Mouse (Mus musculus): ENCODE measurements around the gene Rraga. TPM values are rescaled to one million over a fixed set of nuclear protein-coding genes. Genes with fewer than 3 reads are reported as not detected.

Rraga gene
- polyA plus RNA-seq (2012): 59.2 and 74.1 TPM in 2 replicates

DNA sequence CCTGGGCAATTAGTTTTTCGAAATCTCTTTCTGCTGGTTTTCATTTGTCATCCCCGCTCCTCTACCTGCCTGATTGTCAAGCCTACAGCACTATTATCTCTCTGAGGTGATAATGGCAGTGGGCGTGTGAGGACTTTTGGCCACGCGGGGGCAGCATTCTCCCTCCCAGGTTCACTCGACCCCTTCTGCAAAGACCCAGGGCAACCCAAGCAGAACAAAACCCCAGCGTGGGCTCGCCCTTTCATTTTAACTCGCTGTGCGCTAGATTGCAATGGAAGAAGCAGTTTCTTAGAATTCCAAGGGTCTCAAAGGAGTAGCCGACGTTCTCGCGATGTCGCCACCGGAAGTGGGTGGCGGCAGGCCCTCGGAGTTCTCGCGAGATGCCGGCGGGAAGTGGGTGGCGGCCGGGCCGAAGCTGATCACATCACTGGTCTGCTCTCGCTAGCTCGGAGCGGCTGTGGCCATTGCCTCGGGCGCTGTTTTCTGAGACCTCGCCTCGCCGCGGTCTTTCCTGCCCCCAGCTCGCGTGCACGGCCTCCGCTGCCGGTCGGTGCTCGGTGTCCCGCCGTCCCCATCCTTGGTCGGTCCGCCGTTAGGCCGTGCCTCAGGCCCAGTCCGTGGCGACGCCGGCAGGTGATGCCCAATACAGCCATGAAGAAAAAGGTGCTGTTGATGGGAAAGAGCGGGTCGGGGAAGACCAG lies at the start of gene Rraga:
Rraga (plus strand) TSS at position 386 of the 701 bp plus-strand sequence.
- no peak for TF ChIP-seq GATA1 (IDR thresholded peaks at IDR 0.05; ENCODE audit: low read length)

GRCm38 (mm10) chr4:86527162-86528136 lies 48.0 kb upstream of the Rraga start:
- no peak for TF ChIP-seq GATA1 (IDR thresholded peaks at IDR 0.05; ENCODE audit: low read length)

DNA sequence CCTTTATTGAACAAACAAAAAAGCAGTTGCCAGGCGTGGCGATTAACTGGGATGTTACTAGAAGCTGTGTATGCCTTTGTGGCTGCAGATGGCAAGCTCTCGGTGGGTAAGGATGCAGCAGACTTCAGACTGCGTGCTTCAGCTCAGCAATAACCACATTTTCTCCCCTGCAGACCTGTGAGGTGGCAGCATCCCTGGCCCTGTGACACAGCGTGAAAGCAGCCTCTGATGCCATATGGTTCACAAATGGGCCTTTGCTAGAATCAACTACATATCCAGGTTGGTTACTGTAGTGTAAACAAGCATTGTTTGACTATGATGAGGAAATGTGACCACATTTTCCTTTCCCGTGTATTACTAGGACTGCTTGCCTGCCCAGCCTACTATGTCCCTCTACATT lies 46.3 kb upstream of the Rraga start:
- no peak for TF ChIP-seq GATA1 (IDR thresholded peaks at IDR 0.05; ENCODE audit: low read length)

DNA sequence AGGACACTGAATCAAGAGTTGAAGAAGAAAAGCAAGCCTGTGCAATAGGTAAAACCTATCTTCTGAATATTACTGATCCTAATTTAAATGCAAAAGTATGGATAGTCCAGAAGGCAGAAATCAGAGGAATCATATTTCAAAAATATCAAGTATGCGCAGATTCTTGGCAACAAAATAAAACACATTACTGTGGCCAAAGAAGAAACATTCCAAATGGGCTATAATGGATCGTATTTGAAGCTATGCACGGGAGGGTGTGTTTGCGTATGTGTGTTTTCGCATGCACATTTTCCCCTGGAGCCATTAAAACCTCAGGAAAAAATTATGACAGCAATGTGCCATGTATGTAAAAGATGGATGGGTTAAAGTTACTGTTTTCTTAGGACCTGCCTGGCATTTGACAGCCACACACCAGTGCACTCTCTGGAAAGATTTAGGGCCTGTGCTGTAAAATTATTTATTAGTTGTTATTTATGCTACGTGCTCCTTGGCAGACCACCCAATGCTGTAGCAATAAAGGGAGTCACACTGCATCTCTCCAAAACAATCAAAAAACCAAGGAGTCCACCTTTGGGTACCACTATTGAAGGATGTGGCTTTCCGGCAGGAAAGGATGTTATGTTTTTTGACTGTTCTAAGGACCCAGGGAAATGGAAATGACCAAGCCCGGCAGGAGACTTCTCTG lies 41.9 kb upstream of the Rraga start:
- no peak for TF ChIP-seq GATA1 (IDR thresholded peaks at IDR 0.05; ENCODE audit: low read length)

DNA sequence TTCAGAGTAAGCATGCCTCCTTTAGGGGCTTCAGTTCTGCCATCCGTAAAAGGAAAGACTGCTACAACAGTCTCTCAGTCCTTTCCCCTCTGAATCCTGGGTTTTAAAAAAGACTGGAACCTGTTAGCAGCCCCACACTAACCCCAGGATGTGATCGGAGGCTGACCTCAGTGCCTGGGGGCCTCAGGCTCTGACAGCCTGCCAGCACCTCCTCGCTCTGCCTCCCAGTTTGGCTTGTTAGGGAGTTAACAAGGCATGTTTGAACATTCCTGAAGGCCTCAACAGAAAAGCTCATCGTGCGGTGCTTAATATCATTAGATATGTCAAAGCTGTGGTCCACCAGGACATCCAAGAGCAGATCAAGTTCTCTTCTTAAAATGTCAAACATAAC lies 41.4 kb upstream of the Rraga start:
- TF ChIP-seq GATA1 (IDR thresholded peaks at IDR 0.05; ENCODE audit: low read length): no peak

DNA sequence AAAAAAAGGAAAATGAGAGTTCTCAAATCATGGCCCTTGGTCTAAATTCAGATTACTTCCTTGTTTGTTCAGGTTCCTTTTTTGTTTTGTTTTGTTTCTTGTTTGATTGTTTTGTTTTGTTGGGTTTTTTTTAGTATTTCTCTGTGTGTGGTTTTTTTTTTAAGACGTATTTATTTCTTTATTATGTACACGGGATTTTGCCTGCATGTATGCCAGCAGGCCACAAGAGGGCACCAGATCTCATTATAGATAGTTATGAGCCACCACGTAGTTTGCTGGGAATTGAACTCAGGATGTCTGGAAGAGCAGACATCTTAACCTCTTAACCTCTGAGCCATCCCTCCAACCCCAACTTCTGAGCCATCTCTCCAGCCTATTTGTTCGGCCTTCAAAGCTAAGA lies 37.5 kb upstream of the Rraga start:
- TF ChIP-seq GATA1 (IDR thresholded peaks at IDR 0.05; ENCODE audit: low read length): no peak

- TF ChIP-seq GATA1 (IDR thresholded peaks at IDR 0.05; ENCODE audit: low read length): no peak
These were observed 36.5 kb upstream of the Rraga start for GRCm38 (mm10) chr4:86538936-86539335.

DNA sequence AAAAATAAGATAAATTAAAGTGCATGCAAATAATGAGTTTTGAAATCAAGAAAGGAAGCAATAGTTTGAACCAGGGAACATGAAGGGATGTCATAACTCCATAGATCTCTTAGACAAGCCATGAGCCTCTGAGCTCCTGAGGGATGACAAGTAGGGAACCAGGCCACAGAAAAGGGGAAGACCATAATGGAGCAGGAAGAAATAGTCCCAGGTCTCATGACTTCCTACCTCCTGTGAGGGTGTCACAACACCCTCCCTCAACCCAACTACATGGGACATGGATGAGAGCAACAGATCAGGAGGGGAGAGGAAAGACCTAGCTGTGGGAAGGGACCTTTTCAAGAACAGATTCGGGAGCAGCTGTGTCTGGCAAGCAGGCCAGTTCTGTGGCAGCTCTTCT lies 33.9 kb upstream of the Rraga start:
- TF ChIP-seq GATA1 (IDR thresholded peaks at IDR 0.05; ENCODE audit: low read length): no peak

GRCm38 (mm10) chr4:86543999-86544398 lies 31.5 kb upstream of the Rraga start:
- no peak for TF ChIP-seq GATA1 (IDR thresholded peaks at IDR 0.05; ENCODE audit: low read length)

GRCm38 (mm10) chr4:86545615-86546014 lies 29.9 kb upstream of the Rraga start:
- no peak for TF ChIP-seq GATA1 (IDR thresholded peaks at IDR 0.05; ENCODE audit: low read length)

- no peak for TF ChIP-seq GATA1 (IDR thresholded peaks at IDR 0.05; ENCODE audit: low read length)
These were observed 27.1 kb upstream of the Rraga start for GRCm38 (mm10) chr4:86548332-86548731.

GRCm38 (mm10) chr4:86555035-86555707 lies 20.3 kb upstream of the Rraga start:
- TF ChIP-seq GATA1 (IDR thresholded peaks at IDR 0.05; ENCODE audit: low read length): no peak

DNA sequence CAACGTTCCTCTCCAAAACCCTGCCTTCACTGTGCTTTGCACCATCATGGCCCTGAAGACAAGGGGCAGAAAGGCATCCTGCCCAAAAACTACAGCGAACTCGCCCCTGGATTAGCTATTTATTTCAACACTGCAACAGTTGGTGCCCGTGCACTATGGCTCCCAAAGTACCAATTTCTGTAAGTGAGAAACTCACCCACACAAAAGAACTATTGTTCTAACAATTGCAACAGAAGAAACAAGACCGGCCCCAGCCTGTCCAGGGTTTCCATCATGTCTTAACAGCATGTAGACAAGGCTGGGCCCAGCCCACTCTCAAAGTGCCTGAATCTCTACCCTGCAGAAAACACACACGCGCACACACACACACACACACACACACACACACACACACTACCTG lies 18.1 kb upstream of the Rraga start:
- TF ChIP-seq GATA1 (IDR thresholded peaks at IDR 0.05; ENCODE audit: low read length): no peak

DNA sequence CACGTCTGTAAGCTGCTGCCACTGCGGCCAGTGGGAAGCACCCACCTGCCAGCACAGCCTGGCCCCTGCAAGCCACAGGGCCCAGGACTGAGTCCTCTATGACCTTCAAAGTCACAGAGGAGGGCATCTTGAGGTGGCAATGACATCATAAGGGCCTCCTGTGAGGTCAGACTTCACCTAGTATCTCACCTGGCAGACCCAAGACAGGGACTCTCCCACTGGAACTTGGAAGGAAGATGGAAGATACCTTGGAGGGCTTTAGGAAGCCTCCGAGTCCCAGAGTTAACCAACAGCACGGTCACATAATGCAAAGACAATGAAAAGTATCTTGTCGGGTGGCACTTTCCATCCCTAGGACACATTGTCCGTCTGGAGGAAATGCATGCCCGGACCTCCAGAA lies 17.2 kb upstream of the Rraga start, which contains the start of gene Saxo1:
Saxo1 (minus strand) TSS at position 101 of the 400 bp plus-strand sequence.
- no peak for TF ChIP-seq GATA1 (IDR thresholded peaks at IDR 0.05; ENCODE audit: low read length)

DNA sequence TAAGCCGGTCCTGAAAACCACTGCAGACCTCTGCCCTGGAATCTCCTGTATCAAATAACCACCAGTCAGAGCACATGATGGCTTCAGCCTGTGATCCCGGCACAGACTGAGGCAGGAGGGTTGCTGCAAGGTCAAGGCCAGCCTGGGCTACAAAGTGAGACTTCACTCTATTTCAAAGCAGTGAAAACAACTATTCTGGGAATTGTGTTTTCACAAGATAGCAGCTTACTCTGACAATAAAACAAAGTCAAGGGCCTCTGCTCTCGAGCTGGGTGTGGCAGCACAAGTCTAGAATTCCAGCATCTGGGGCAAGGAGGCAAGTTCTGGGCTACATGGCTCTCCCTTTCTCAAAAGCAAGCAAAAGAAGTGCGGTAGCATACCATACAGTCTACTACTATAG lies 16.5 kb upstream of the Rraga start:
- no peak for TF ChIP-seq GATA1 (IDR thresholded peaks at IDR 0.05; ENCODE audit: low read length)
